Mouse (Mus musculus) heart, adult 11 months (tissue): ENCODE data around the gene Samt3.

Experiments
- DNase-seq: peaks from one replicate; pipeline ENCODE4 v3.0.0; 2022

Gene Samt3

DNA sequence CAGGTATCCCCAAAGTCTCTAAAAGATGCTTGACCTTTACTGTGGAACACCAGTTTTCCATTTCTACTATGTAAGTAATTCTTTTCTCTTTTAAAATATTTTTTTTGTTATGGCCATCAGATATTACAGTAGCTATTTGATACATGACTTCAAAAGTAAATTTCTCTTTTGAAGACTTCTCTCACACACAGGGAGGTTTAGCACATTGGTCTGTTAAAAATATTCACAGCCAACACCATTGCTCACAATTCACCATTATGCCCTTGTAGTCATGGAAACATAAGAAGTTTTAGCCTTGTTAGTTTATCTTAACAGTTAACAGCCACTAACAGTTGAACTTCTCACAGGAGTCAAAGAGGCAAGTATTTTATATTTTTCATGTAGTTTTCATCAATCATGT is at the start of gene Samt3:
Gene Samt3, plus strand, starts transcription at position 301 of the 400 bp plus-strand sequence.
- no peak for DNase-seq

- no peak for DNase-seq
These were observed 27.4 kb upstream of the Samt3 start for GRCm38 (mm10) chrX:86016591-86016990.

DNA sequence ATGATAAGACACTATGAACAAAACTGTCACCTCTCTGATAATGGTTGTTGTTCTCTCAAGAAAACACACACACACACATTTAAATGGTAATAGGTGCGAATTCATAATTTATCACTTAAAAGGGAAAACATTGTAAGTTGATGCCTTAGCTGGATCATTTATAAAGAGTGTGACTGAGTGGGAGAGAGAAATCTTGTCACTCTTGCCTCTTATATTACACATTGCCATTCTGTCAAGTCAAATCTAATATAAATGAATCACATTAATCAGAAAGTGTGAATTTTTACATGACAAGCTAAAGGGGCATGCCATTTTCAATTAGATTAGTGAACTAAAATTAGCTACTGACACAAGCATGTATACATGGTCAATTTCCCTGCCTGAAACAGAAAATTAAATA is 44.7 kb downstream of the Samt3 start:
- no peak for DNase-seq
